Mouse (Mus musculus): Measurements from ENCODE around the gene Zfp52.
A peak's percentile ranks its signal among the peaks of the same experiment; 100 is the strongest.

Gene Zfp52

DNA sequence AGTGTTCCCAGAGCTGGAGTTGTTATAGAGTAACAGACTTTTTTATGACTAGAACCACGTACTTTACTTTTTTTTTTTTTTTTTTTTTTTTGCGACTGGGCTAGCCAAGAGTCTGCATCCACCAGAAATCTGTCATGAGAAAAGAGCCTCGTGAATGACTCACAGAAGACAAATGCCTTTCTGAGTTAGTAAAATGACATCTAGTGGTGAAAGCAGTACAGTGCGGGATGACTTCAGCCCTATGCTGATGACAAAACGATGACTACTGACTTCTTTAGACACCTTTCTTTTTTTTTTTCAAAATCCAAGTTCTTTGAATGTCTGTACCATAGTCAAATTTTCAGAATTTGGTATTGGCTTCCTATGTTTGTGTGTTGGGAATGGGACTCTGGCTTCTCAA, 30.9 kb downstream of the Zfp52 start:
- peak; percentile 92 for DNase-seq (ENCODE audit: low spot score)

DNA sequence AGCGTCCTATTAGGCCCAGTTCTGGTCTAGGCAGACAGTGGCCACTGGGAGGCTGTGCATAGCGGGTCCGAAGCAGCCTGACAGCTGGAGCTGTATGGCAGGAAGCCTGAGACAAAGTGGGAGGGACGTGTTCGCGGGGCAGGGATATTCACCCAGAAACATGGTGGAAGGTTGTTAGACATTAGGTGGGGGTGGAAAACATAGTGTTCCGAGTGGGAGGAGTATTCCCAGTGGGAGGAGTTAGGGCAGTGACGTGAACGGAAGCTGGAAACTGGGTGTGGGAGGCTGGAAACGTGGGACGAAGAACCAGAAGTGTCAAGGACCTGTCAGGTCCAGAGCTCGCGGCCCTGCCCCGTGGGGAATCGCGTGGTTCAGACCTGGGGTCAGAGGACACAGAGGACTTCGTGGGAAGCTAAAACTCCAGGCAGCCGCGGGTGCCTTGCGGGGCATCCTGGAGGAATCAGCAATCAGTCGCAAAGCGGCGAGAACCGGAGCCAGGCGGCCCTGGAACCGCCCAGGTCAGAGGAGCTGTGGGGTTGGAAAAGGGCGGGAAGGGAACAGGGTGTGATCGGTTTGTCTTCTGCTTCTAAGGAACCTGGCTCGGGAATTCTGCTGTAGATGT, 31.5 kb downstream of the Zfp52 start, which contains the start of gene Zfp948:
Zfp948 (plus strand) TSS at position 281 of the 622 bp plus-strand sequence.
- peak; percentile 99 for DNase-seq (ENCODE audit: low spot score)

- peak; percentile 89 for DNase-seq (ENCODE audit: low spot score)
These were observed 32.4 kb downstream of the Zfp52 start for GRCm38 (mm10) chr17:21567696-21568095.

DNA sequence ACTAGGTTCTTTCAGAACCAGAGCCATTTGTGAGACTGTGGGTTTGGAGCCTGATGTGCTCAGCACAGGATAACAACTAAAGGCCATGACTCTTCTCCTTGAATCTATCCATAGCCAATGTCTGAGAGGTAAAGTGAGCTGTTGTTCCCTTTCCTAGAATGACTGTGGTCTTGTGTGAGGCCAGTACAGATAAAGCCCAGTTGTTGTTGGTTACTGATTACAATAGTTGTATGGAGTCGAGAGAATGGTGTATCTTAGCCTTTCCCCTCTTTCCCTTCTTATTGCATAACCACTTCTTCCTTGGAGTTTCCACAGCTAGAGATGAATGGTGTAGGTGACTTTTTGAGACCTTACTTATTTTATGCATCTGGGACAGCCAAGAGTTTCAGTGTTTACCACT, 43.7 kb downstream of the Zfp52 start:
- DNase-seq (ENCODE audit: low spot score), result peak; percentile 12

GRCm38 (mm10) chr17:21579493-21580175, 44.3 kb downstream of the Zfp52 start:
- peak; percentile 82 for DNase-seq (ENCODE audit: low spot score)

- DNase-seq (ENCODE audit: low spot score), result no peak
These were observed 50.2 kb downstream of the Zfp52 start for GRCm38 (mm10) chr17:21585521-21585920.

Measured in adipocyte (in vitro differentiated cells).